Comparison of ENCODE assay signal across 7 mouse cellular contexts in the genomic region with DNA sequence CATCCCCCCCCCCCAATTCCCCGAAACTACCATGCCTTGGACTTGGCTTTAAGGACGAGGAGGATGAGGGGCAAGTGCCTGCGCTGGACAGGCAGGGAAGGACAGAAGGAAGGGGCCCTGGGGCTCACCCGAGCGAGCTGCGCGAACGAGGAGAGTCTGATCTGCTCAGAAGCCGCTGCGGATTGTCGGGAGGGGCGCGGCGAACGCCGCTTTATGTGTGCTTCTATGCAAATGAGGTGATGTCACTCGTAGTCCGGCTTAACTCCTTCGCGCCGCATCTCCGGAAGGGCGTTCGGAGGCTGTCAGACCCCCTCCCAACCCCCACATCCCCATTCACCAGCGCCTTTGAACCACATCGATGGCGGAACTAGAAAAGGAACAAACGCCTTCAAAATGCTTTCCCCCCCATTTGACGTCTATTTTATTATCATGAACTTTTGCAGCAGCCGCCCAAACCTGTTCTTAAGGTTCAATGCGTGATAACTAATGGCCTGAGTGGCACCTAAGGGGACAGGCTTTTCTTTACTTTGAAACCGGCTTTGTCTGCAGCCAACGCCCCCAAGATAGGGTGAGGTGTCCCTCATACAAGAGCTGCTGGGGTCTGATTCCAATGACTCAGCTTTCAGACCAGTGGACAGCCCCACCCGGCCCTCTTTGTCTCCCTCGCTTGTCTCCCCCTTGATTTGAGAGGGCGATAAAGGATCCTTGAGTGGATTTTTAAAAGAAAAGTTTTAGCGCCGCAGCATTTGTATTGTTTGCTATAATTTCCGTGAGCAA. TPM values are rescaled to one million over a fixed set of nuclear protein-coding genes. Genes with fewer than 3 reads are reported as not detected.
DNase-seq lines count a peak whose midpoint lies in the region; ATAC-seq lines count a peak whose summit lies in the region.

A gene (minus strand): TSS at position 338 of the 777 bp plus-strand sequence.

- peak within 1 kb of the TSS; percentile 91 for H3K27ac ChIP-seq in intestine, embryonic 16.5 days (ENCODE audit: low read length)
- peak within 1 kb of the TSS; percentile 84 for H3K27ac ChIP-seq in midbrain, embryonic 11.5 days (ENCODE audit: low read depth, low read length)

- intact Hi-C loops in left cerebral cortex, postnatal 4 days (cut with DNase I), result loop anchor here (10.0 kb wide), 2 partner anchors 404 to 544 kb away; no protein-coding TSS in a partner anchor

- ATAC-seq in intestine, embryonic 16.5 days, result peak; percentile 89
- peak; percentile 89 for ATAC-seq in midbrain, embryonic 11.5 days (ENCODE audit: low FRiP score)

- peak within 1 kb of the TSS; percentile 68 for H3K9ac ChIP-seq in intestine, embryonic 16.5 days (ENCODE audit: low read depth, low read length)
- H3K9ac ChIP-seq in midbrain, embryonic 11.5 days (ENCODE audit: low read length), result peak within 1 kb of the TSS; percentile 86

- H3K4me1 ChIP-seq in intestine, embryonic 16.5 days (ENCODE audit: control insufficient read depth, insufficient read depth, low read length), result peaks cover 2% of the 10 kb centered on the region; the same call in 1 of the 2 replicates
- H3K4me1 ChIP-seq in midbrain, embryonic 11.5 days (ENCODE audit: control insufficient read depth, insufficient read depth, low read length), result peaks cover 8% of the 10 kb centered on the region

- H3K4me2 ChIP-seq in intestine, embryonic 16.5 days (ENCODE audit: low read depth, low read length), result peak within 1 kb of the TSS; percentile 53
- H3K4me2 ChIP-seq in midbrain, embryonic 11.5 days, result peak within 1 kb of the TSS; percentile 42

- peak; percentile 88 for DNase-seq in adrenal gland, adult 2 months
- DNase-seq in embryo, embryonic 9.5 days (ENCODE audit: extremely low spot score), result peak; percentile 81
- peak; percentile 75 to 77 for DNase-seq in gastrocnemius, postnatal 4 days (ENCODE audit: low spot score in 2 of 2)
- peak; percentile 87 for DNase-seq in left cerebral cortex, postnatal 4 days
- peak; percentile 98 for DNase-seq in midbrain, embryonic 11.5 days (ENCODE audit: low spot score, missing footprints)
- peak; percentile 77 for DNase-seq in right cerebral cortex, postnatal 4 days

- H3K4me3 ChIP-seq in intestine, embryonic 16.5 days (ENCODE audit: low read length), result peak within 1 kb of the TSS; percentile 64
- H3K4me3 ChIP-seq in midbrain, embryonic 11.5 days (ENCODE audit: low read depth, low read length), result peak within 1 kb of the TSS; percentile 55

- 0 out of 2 replicates have a peak, but pooled peaks cover 2% of the 10 kb centered on the region for H3K27me3 ChIP-seq in intestine, embryonic 16.5 days (replicated peaks; ENCODE audit: control insufficient read depth, insufficient read depth, low read length)
- H3K27me3 ChIP-seq in midbrain, embryonic 11.5 days (ENCODE audit: control insufficient read depth, insufficient read depth, low read length), result peaks cover 7% of the 10 kb centered on the region

- no peaks in the 10 kb centered on the region for H3K36me3 ChIP-seq in intestine, embryonic 16.5 days (ENCODE audit: control insufficient read depth, insufficient read depth, low read length)
- H3K36me3 ChIP-seq in midbrain, embryonic 11.5 days (ENCODE audit: control insufficient read depth, insufficient read depth, low read length), result no peaks in the 10 kb centered on the region

- no peaks in the 10 kb centered on the region for H3K9me3 ChIP-seq in intestine, embryonic 16.5 days (ENCODE audit: control insufficient read depth, low read length)
- H3K9me3 ChIP-seq in midbrain, embryonic 11.5 days (ENCODE audit: control insufficient read depth, low read length), result no peaks in the 10 kb centered on the region

- WGBS in intestine, embryonic 16.5 days, result 19% methylated on average over 39 of the region's 39 CpGs
- WGBS in midbrain, embryonic 11.5 days, result 22% methylated on average over 39 of the region's 39 CpGs

RNA-seq across cellular contexts. Expression of the gene that starts here (rescaled TPM):
- total RNA-seq in adrenal gland, adult 2 months (2021), result 100 to 1,000 TPM; 255 to 487 TPM
- polyA plus RNA-seq in adrenal gland, adult 2 months (2012; rRNA removed), result 6.5 and 6.8 TPM in 2 replicates
- total RNA-seq in gastrocnemius, postnatal 4 days (2021), result 100 to 1,000 TPM; 754 to 847 TPM
- 2,883 and 3,085 TPM in 2 replicates for polyA plus RNA-seq in intestine, embryonic 16.5 days (2015; fragmentation: Nextera tagmentation; extraction: Ambion mirVana)
- 1,000 to 10,000 TPM; 1,755 to 1,817 TPM for total RNA-seq in left cerebral cortex, postnatal 4 days (2021)
- polyA plus RNA-seq in midbrain, embryonic 11.5 days (2014; fragmentation: Nextera tagmentation; extraction: Ambion mirVana), result 5,801 and 6,146 TPM in 2 replicates

Comparison
In these comparisons a context has a peak if more than half of its experiments do, and no peak if none do; other contexts are left out.
1. Peak in every context shown above with its lines: DNase-seq, ATAC-seq, H3K4me3 ChIP-seq and H3K27ac ChIP-seq.
2. RNA of the gene that starts here (polyA plus RNA-seq): 5,801 to 6,146 TPM in midbrain, embryonic 11.5 days and 2,883 to 3,085 TPM in intestine, embryonic 16.5 days; 6.5 to 6.8 TPM in adrenal gland, adult 2 months; every median in the first group is over 100 times any median in the second.